Mouse (Mus musculus): ENCODE results near the gene Plxnb3.

DNA sequence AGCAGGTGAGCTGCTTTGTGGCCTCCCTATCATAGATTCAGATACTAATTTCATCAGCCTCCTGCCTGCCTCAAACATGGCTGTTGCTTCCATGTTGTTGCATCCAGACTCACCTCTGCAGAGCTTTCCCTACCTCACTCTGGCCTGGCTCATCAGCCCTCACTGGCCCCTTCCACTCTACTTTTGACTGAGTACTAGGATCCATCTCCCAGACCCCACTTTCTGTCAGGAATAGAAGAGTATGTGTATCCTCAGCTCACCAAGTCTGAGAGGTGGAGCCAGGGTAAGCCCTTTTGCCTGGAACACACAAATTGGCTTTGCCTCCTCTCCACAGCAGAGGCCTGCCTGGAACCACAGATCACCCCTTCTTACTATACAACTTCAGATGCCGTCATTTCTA is 31.6 kb downstream of the Plxnb3 start:
- no peak for TF ChIP-seq CTCF (IDR thresholded peaks at IDR 0.05; ENCODE audit: low read depth)
- TF ChIP-seq EP300 (IDR thresholded peaks at IDR 0.05; ENCODE audit: low read depth): no peak

Data from liver, postnatal 0 days (tissue).